Mouse (Mus musculus): ENCODE measurements around the gene Rnf220. TPM values are rescaled to one million over a fixed set of nuclear protein-coding genes. Genes with fewer than 3 reads are reported as not detected.

Gene Rnf220
- total RNA-seq, 4 experiments from 2014 or later = 30.3 to 37.3 (median 31.9) TPM

DNA sequence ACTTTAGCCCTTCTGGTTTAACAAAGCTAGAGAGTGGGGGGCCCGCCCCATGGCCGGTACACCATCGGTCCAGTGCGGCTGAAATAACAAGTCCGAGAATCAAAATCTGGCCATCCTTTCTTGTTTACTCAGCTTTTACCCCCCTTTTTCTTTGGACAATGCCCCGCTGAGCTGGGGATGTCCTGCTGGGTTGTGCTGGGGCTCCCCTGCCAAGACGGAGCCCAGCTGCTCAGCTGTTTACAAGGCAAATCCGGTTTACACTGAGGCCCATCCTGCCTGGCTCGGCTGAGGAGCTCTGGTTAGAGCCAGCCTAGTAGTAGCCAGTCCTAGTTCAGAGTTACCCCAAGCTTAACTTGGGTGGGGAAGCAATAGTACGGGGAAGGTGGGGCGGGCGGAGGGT is 154.1 kb downstream of the Rnf220 start:
- no peak for DNase-seq (ENCODE audit: low spot score)

- DNase-seq (ENCODE audit: low spot score) = no peak
Observed at GRCm38 (mm10) chr4:117341282-117341681, 155.6 kb downstream of the Rnf220 start.

GRCm38 (mm10) chr4:117339796-117340195 is 157.1 kb downstream of the Rnf220 start:
- no peak for DNase-seq (ENCODE audit: low spot score)

GRCm38 (mm10) chr4:117330836-117331475 is 165.9 kb downstream of the Rnf220 start:
- DNase-seq (ENCODE audit: low spot score) = no peak

DNA sequence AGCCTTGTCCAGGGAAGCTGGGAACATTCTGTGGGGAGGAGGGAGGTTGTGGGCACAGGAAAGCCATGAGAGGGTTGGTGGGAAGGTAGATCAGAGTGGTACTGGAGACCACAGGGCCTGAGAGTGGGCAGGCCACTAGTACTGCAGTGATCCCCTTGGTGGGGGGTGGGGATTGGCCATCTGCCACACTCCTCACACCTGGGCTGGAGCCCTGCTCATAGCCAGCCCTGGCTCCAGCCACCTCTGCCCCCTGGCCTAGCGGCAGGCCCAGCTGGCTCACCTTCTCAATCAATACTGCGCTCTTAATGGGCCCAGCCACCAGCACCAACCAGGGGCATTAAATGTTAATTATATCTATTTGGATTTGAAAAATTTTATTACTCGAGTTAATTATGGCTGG is 166.7 kb downstream of the Rnf220 start:
- DNase-seq (ENCODE audit: low spot score) = no peak

GRCm38 (mm10) chr4:117326915-117327314 is 169.9 kb downstream of the Rnf220 start:
- DNase-seq (ENCODE audit: low spot score) = no peak

DNA sequence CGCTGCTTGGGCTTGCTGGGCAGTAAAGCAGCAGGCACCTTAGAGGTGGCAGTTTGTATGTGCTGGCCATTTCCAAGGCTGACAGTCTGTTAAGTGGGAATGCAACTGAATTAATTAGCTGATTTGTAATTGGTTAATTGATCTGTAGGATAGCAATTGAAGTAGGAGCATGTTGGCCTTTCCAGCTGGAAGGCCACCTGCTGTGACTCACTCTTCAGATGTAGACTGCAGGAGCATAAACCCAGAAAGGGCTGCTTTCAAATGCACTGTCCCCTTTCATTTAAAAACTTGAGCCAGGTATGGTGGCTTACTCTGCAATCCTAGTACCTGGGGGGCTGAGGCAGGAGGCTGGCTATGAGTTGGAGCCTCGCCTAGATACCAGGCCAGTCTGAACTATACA is 171.8 kb downstream of the Rnf220 start:
- DNase-seq (ENCODE audit: low spot score) = no peak

GRCm38 (mm10) chr4:117323515-117324344 is 173.1 kb downstream of the Rnf220 start:
- DNase-seq (ENCODE audit: low spot score) = peak; percentile 33

DNA sequence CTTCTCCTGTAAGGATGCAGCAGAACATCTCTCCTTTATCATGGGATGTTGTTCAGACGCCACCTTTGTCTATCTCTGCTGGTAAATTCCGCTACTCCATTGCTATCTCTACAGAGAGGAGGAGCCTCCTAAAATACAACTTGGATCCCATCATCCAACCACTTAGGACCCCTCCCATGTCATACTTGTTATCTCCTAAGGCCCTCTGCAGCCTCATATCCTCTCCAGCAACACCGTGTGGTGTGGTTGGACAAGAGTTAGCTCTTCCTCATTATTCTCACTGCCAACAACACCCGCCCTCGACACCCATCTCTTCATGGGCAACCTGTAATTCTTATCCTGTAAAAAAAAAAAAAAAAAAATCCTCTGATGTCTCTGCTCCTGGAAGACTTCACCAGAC is 175.8 kb downstream of the Rnf220 start:
- DNase-seq (ENCODE audit: low spot score) = no peak

DNA sequence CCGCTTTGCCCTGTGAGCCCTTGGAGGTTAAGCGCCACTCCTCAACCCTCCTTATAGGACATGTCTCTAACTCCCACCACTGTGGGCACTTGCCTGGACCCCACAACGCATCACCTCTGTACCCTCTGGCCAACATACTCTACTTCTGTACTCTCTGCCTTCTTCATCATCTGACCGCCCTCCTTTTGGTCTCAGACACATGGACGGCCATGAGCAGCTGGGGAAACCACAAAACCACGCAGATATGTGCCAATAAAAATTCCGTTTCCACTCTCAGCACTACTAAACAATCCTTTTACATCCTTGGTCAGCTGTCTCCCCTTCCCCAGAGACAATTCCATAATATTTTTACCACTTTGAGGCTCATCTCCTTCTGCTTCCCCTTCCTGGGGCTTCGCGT is 178.3 kb downstream of the Rnf220 start:
- no peak for DNase-seq (ENCODE audit: low spot score)

DNA sequence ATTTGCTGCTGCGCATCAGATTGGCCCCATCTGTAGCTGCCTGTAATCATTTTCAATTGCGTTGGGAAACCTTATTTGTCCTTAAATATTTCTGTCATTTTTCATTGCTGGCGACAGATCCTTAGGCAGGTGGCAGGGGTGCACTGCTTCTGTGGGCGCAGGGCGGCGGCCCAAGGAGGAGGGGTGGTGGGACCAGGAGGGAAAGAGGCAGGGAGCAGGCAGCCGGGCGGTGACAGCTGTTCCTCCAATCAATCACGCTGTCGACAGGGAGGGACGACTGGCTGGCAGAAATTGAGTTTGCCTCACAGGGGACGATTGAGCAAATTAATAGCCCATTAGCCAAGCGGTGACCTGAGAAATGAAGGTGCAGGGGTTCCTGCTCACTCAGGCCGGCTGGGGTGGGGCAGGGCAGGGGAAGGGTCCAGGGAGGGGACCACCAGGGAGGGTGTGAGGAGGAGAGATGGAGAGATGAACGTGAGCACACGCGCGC is 179.1 kb downstream of the Rnf220 start:
- no peak for DNase-seq (ENCODE audit: low spot score)

- DNase-seq (ENCODE audit: low spot score) = no peak
Observed at GRCm38 (mm10) chr4:117316800-117317199, 180.1 kb downstream of the Rnf220 start.

DNA sequence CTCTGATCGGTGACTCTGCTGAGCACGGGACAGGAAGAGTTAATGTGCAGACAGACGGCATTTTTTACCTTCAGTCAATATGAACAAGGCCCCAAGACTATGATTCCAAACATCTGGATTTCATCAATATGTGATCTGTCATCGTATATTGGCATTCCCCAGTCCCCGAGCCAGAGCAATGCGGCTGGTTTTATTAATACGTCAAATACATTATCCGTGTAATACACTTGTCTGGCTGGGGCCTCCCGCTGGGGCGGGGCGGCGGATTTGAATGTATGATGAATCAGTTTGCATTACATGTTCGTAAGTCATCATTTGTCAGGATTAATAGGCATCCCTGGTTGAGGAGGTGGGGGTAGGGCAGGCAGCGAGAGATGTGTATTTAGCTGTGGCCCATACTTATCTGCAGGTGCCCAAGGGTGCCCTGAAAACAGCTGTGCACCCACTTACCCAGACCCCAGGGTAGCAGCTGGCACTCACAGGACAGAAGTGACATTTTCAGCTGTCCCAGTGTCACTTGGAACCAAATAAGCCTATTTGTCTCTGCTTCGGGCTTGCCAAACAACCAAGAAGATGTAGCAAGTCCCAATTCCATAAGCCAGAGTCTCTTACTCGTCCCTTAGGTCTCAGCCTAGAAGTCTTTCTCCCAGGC is 181.9 kb downstream of the Rnf220 start:
- no peak for DNase-seq (ENCODE audit: low spot score)

- no peak for DNase-seq (ENCODE audit: low spot score)
Observed at GRCm38 (mm10) chr4:117313085-117313424, 183.8 kb downstream of the Rnf220 start.

DNA sequence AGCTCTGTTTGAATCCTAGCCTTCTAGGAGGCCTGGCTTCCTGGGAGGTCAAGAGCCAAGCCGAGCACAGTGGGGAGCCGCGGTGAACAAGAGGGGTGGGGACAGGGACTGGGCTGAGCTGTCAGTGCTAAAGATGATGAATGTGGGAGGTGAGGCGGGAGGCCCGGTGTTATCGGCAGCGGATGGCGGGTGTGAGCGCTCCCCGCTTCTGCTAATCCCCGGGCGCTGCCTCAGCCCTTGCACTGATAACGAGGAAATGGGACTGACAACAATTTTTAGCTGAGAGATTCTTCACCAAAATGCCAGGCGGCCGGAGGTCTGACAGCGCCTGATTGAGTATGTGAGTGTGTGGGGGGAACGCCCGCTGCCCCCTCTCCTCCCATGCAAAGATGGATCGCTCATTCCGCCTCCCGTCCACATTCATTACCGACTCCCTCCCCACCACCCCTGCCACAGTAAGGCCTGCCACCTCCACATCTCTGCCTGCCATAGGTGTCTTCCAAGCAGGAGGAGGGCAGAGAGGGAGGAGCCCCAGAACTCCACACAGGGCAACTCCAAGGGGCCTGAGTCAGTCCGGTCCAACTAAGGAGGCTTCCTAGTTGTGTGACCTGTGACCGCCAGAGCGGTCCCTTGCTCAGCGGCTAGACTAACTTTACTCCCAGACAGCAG is 184.3 kb downstream of the Rnf220 start:
- no peak for DNase-seq (ENCODE audit: low spot score)

GRCm38 (mm10) chr4:117311891-117312290 is 185.0 kb downstream of the Rnf220 start:
- DNase-seq (ENCODE audit: low spot score) = no peak

- DNase-seq (ENCODE audit: low spot score) = no peak
Observed at GRCm38 (mm10) chr4:117309427-117309826, 187.4 kb downstream of the Rnf220 start.

GRCm38 (mm10) chr4:117307270-117307669 is 189.6 kb downstream of the Rnf220 start:
- DNase-seq (ENCODE audit: low spot score) = no peak

DNA sequence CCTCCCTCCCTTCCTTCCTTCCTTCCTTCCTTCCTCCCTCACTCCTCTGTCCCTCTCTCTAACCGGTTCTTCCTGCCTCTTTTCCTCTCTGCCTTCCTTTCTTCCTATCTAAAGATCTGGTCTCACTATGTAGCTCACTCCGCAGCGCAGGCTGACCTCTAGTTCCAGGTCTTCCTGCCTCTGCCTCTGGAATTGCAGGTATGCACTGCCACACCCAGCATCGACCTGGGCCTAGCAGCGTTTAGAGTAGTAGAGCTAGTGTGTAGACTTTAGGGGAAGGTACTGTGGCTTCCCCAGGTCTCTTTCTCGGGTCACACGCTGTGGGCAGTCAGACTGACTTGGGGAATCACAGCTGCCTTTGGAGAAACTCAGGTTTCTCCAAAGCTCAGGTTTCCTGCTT is 191.4 kb downstream of the Rnf220 start:
- DNase-seq (ENCODE audit: low spot score) = no peak

- DNase-seq (ENCODE audit: low spot score) = no peak
Observed at GRCm38 (mm10) chr4:117304239-117305025, 192.4 kb downstream of the Rnf220 start.

- no peak for DNase-seq (ENCODE audit: low spot score)
Observed at GRCm38 (mm10) chr4:117303581-117304238, 193.1 kb downstream of the Rnf220 start.

Measured in heart, adult 8-10 months (tissue).